Mouse (Mus musculus): ENCODE results near the gene Rab12.
A peak's percentile ranks its signal among the peaks of the same experiment; 100 is the strongest.

Rab12 gene

GRCm38 (mm10) chr17:66446196-66447006 is 73.1 kb downstream of the Rab12 start:
- peak; percentile 52 for DNase-seq
